Mouse (Mus musculus): ENCODE data around the gene Bhlhe40. TPM values are rescaled to one million over a fixed set of nuclear protein-coding genes. Genes with fewer than 3 reads are reported as not detected.

The Bhlhe40 gene
- total and polyA plus RNA-seq, 3 experiments = 15.9 to 21.6 TPM; not detected in 1

- H3K27ac ChIP-seq (ENCODE audit: control insufficient read depth, low read depth, low read length) = peak overlapping the region; percentile 66
- peaks cover 2 to 34% of the 10 kb centered on the region in 2 experiments for H3K36me3 ChIP-seq (ENCODE audit: control insufficient read depth in 1 of 2, insufficient read depth in 2 of 2, low read length in 2 of 2)
- H3K9ac ChIP-seq (ENCODE audit: control insufficient read depth, low read depth, low read length, poor library complexity, severe bottlenecking) = peak overlapping the region; percentile 39
- TF ChIP-seq SMC3 (IDR thresholded peaks at IDR 0.05; ENCODE audit: low read depth, low read length) (no peak), CHD2 (IDR thresholded peaks at IDR 0.05; ENCODE audit: low read length) (no peak), TCF12 (IDR thresholded peaks at IDR 0.05; ENCODE audit: low read depth, low read length) (0 out of 2 replicates have a peak, but pooled peaks have one; percentile 13), ELF1 (IDR thresholded peaks at IDR 0.05; ENCODE audit: low read depth, low read length) (no peak), ZNF384 (IDR thresholded peaks at IDR 0.05; ENCODE audit: low read depth, low read length) (peak; percentile 87), MAZ (IDR thresholded peaks at IDR 0.05; ENCODE audit: low read depth, low read length) (0 out of 2 replicates have a peak, but pooled peaks have one; percentile 47), MXI1 (IDR thresholded peaks at IDR 0.05; ENCODE audit: low read depth, low read length) (0 out of 2 replicates have a peak, but pooled peaks have one; percentile 29), ETS1 (IDR thresholded peaks at IDR 0.05; ENCODE audit: low read depth, low read length) (0 out of 2 replicates have a peak, but pooled peaks have one; percentile 4), TAL1 (IDR thresholded peaks at IDR 0.05; ENCODE audit: low read length) (no peak), JUND (IDR thresholded peaks at IDR 0.05; ENCODE audit: low read depth, low read length) (no peak), EP300 (IDR thresholded peaks at IDR 0.05; ENCODE audit: low read depth in 1 of 2, low read length in 2 of 2) (no peak), SIN3A (IDR thresholded peaks at IDR 0.05; ENCODE audit: low read length) (peak; percentile 50; the same call in 1 of the 2 replicates), TBP (IDR thresholded peaks at IDR 0.05; ENCODE audit: low read depth, low read length) (no peak), RCOR1 (IDR thresholded peaks at IDR 0.05; ENCODE audit: low read depth, low read length) (no peak)
- no peaks in the 10 kb centered on the region for H3K9me3 ChIP-seq (replicated peaks; ENCODE audit: insufficient read depth, low read length)
- peak; percentile 42 for DNase-seq (ENCODE audit: low read depth, low spot score)
- H3K4me3 ChIP-seq (ENCODE audit: control insufficient read depth in 1 of 2, insufficient read depth in 1 of 2, low read depth in 2 of 2, low read length in 2 of 2) = peak overlapping the region; percentile 21 to 83
- H3K79me2 ChIP-seq (ENCODE audit: control insufficient read depth, insufficient read depth, low read length, poor library complexity) = peaks cover 21% of the 10 kb centered on the region
- H3K4me1 ChIP-seq (ENCODE audit: control insufficient read depth in 1 of 2, insufficient read depth in 2 of 2, low read length in 2 of 2) = peaks cover 19 to 34% of the 10 kb centered on the region in 2 experiments
- H3K27me3 ChIP-seq (ENCODE audit: control insufficient read depth in 1 of 2, insufficient read depth in 2 of 2, low read length in 2 of 2) = no peaks in the 10 kb centered on the region
Measured at GRCm38 (mm10) chr6:108662314-108663240, 2.1 kb downstream of the Bhlhe40 start.

GRCm38 (mm10) chr6:108663241-108664194 is 3.1 kb downstream of the Bhlhe40 start:
- H3K27ac ChIP-seq (ENCODE audit: control insufficient read depth, low read depth, low read length) = peak overlapping the region; percentile 66
- peak; percentile 84 for DNase-seq (ENCODE audit: low read depth, low spot score)
- H3K4me3 ChIP-seq (ENCODE audit: control insufficient read depth in 1 of 2, insufficient read depth in 1 of 2, low read depth in 2 of 2, low read length in 2 of 2) = peak overlapping the region; percentile 21 to 83
- H3K36me3 ChIP-seq (ENCODE audit: control insufficient read depth in 1 of 2, insufficient read depth in 2 of 2, low read length in 2 of 2) = peaks cover 2 to 34% of the 10 kb centered on the region in 2 experiments
- H3K9me3 ChIP-seq (replicated peaks; ENCODE audit: insufficient read depth, low read length) = no peaks in the 10 kb centered on the region
- H3K9ac ChIP-seq (ENCODE audit: control insufficient read depth, low read depth, low read length, poor library complexity, severe bottlenecking) = peak overlapping the region; percentile 39
- peaks cover 21% of the 10 kb centered on the region for H3K79me2 ChIP-seq (ENCODE audit: control insufficient read depth, insufficient read depth, low read length, poor library complexity)
- H3K4me1 ChIP-seq (ENCODE audit: control insufficient read depth in 1 of 2, insufficient read depth in 2 of 2, low read length in 2 of 2) = peaks cover 19 to 31% of the 10 kb centered on the region in 2 experiments
- H3K27me3 ChIP-seq (ENCODE audit: control insufficient read depth in 1 of 2, insufficient read depth in 2 of 2, low read length in 2 of 2) = no peaks in the 10 kb centered on the region
- no peak for TF ChIP-seq USF2 (IDR thresholded peaks at IDR 0.05; ENCODE audit: borderline replicate concordance in 1 of 2, insufficient read depth in 1 of 2, low read depth in 1 of 2, low read length in 2 of 2)
- TF ChIP-seq POLR2AphosphoS2 (IDR thresholded peaks at IDR 0.05; ENCODE audit: low read length) = no peak
- TF ChIP-seq GATA1 (IDR thresholded peaks at IDR 0.05; ENCODE audit: low read depth, low read length) = peak; percentile 29; the same call in 1 of the 2 replicates
- TF ChIP-seq RCOR1 (IDR thresholded peaks at IDR 0.05; ENCODE audit: low read depth, low read length) = no peak; the same call in none of the 2 replicates
- TF ChIP-seq MEF2A (IDR thresholded peaks at IDR 0.05; ENCODE audit: extremely low read depth, insufficient replicate concordance, low read depth, low read length, poor library complexity, severe bottlenecking) = no peak
- TF ChIP-seq ZKSCAN1 (IDR thresholded peaks at IDR 0.05; ENCODE audit: low read depth, low read length) = no peak
- peak; percentile 58 for TF ChIP-seq MXI1 (IDR thresholded peaks at IDR 0.05; ENCODE audit: low read depth, low read length)
- TF ChIP-seq NELFE (IDR thresholded peaks at IDR 0.05; ENCODE audit: low read depth, low read length) = no peak
- TF ChIP-seq MYC (IDR thresholded peaks at IDR 0.05; ENCODE audit: low read depth, low read length) = 0 out of 2 replicates have a peak, but pooled peaks have one; percentile 39
- TF ChIP-seq MAFK (IDR thresholded peaks at IDR 0.05; ENCODE audit: borderline replicate concordance, low read depth, low read length) = no peak
- no peak for TF ChIP-seq NRF1 (IDR thresholded peaks at IDR 0.05; ENCODE audit: insufficient read depth, low read depth, low read length, poor library complexity, severe bottlenecking)
- TF ChIP-seq UBTF (IDR thresholded peaks at IDR 0.05; ENCODE audit: borderline replicate concordance, insufficient read depth, low read depth, low read length) = no peak
- TF ChIP-seq ETS1 (IDR thresholded peaks at IDR 0.05; ENCODE audit: low read depth, low read length) = peak; percentile 71
- TF ChIP-seq RAD21 (IDR thresholded peaks at IDR 0.05; ENCODE audit: low read depth, low read length) = no peak
- no peak for TF ChIP-seq JUND (IDR thresholded peaks at IDR 0.05; ENCODE audit: low read depth, low read length)
